Mouse (Mus musculus): Measurements from ENCODE around the gene 1700025C18Rik. TPM values are rescaled to one million over a fixed set of nuclear protein-coding genes. Genes with fewer than 3 reads are reported as not detected.
A peak's percentile ranks its signal among the peaks of the same experiment; 100 is the strongest.

Gene 1700025C18Rik
- total and polyA plus RNA-seq, 3 experiments: not detected

DNA sequence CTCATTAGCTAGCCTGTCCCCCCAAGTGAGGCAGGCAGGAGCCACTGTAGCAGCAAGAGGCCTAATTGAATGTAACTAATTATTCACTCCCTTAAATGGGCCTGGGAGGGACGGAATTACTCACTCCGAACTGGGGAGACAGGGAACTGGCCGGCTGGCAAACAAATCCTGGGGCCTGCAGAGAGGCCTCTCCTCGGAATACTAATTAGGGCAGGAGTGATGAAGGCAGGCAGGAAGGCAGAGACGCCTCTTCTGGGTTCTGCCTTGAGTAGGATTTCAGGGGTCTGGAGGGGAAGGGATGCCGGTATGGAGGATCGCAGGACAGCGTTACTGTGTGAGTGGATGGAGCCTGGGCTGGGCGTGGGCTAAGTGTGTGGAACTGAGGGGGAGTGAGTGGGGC lies 13.5 kb downstream of the 1700025C18Rik start:
- no peak for ATAC-seq (ENCODE audit: extremely low read depth, insufficient number of reproducible peaks, low FRiP score, poor library complexity, severe bottlenecking)
- Histone ChIP-seq H3K27me3 (ENCODE audit: insufficient read depth, low read length) (peaks cover 3% of the 10 kb centered on the region; the same call in 1 of the 2 replicates), H3K4me3 (ENCODE audit: low read depth, low read length) (no peak overlapping the region), H3K9me3 (replicated peaks) (no peaks in the 10 kb centered on the region), H3K4me1 (ENCODE audit: insufficient read depth, low read depth, low read length) (no peaks in the 10 kb centered on the region), H3K36me3 (replicated peaks) (no peaks in the 10 kb centered on the region)
- no peak for DNase-seq (ENCODE audit: low spot score)
- TF ChIP-seq GATA2 (IDR thresholded peaks at IDR 0.05; ENCODE audit: borderline replicate concordance, low read depth, low read length) (no peak), POLR2AphosphoS5 (IDR thresholded peaks at IDR 0.05; ENCODE audit: insufficient replicate concordance, low read depth, low read length) (no peak), GATA1 (IDR thresholded peaks at IDR 0.05; ENCODE audit: borderline replicate concordance, low read length) (no peak), CTCF (IDR thresholded peaks at IDR 0.05; ENCODE audit: low read depth, low read length) (no peak), TAL1 (conservative IDR thresholded peaks at IDR 0.05; ENCODE audit: low read depth, low read length) (no peak)

- no peaks in the 10 kb centered on the region for H3K4me1 ChIP-seq (ENCODE audit: insufficient read depth, low read depth, low read length)
- no peaks in the 10 kb centered on the region for H3K36me3 ChIP-seq (replicated peaks)
- ATAC-seq (ENCODE audit: extremely low read depth, insufficient number of reproducible peaks, low FRiP score, poor library complexity, severe bottlenecking): peak; percentile 65
- peak; percentile 88 for TF ChIP-seq CTCF (IDR thresholded peaks at IDR 0.05; ENCODE audit: low read depth, low read length)
- TF ChIP-seq TAL1 (conservative IDR thresholded peaks at IDR 0.05; ENCODE audit: low read depth, low read length): no peak
- TF ChIP-seq POLR2AphosphoS5 (IDR thresholded peaks at IDR 0.05; ENCODE audit: insufficient replicate concordance, low read depth, low read length): no peak
- TF ChIP-seq GATA2 (IDR thresholded peaks at IDR 0.05; ENCODE audit: borderline replicate concordance, low read depth, low read length): no peak
- TF ChIP-seq GATA1 (IDR thresholded peaks at IDR 0.05; ENCODE audit: borderline replicate concordance, low read length): no peak
- H3K4me3 ChIP-seq (ENCODE audit: low read depth, low read length): no peak overlapping the region
- DNase-seq (ENCODE audit: low spot score): peak; percentile 73
- no peaks in the 10 kb centered on the region for H3K9me3 ChIP-seq (replicated peaks)
- H3K27me3 ChIP-seq (ENCODE audit: insufficient read depth, low read length): peaks cover 6% of the 10 kb centered on the region; the same call in 1 of the 2 replicates
These were observed 15.6 kb downstream of the 1700025C18Rik start for GRCm38 (mm10) chr2:165074937-165075336.

DNA sequence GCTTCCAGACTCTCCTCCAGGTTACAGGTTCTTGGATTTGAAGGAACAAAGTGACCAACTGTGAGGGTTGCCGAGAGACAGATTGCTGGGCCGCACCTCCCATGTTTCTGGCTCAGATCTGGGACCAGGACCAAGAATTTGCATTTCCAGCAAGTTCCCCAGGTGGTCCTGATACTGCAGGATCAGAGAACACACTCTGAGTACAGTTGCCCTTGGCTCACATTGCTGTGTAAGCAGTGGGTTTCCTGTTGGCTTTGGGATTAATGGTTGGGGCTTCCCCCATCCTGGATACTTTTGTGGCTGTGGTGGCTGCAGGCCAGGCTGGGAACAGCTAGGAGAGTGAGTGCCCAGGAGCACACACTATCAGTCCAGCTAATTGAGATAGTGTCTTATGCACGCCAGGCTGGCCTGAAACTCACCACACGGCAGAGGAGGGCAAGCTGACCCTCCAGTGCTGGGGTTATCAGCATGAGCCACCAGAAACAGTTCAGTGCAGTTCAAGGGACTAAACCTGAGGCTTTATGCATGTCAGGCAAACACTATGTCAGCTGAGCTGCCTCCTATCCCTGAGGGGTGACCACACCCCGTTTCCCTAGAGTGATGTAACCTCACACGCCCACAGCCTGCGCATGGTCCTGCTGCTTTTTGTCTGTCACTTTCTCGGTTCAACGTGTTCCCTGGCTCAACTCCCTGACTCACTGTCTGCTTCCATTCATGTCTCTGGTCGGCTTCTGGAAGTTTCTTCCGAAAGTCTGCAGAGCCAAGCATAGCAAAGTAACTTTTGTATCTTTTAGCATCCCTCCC lies 16.3 kb downstream of the 1700025C18Rik start:
- ATAC-seq (ENCODE audit: extremely low read depth, insufficient number of reproducible peaks, low FRiP score, poor library complexity, severe bottlenecking) (no peak), DNase-seq (ENCODE audit: low spot score) (no peak)
- H3K4me3 ChIP-seq (ENCODE audit: low read depth, low read length): no peak overlapping the region
- no peaks in the 10 kb centered on the region for H3K36me3 ChIP-seq (replicated peaks)
- H3K4me1 ChIP-seq (ENCODE audit: insufficient read depth, low read depth, low read length): no peaks in the 10 kb centered on the region
- TF ChIP-seq TAL1 (conservative IDR thresholded peaks at IDR 0.05; ENCODE audit: low read depth, low read length): no peak
- TF ChIP-seq CTCF (IDR thresholded peaks at IDR 0.05; ENCODE audit: low read depth, low read length): no peak
- no peaks in the 10 kb centered on the region for H3K9me3 ChIP-seq (replicated peaks)
- peaks cover 6% of the 10 kb centered on the region; the same call in 1 of the 2 replicates for H3K27me3 ChIP-seq (ENCODE audit: insufficient read depth, low read length)

DNA sequence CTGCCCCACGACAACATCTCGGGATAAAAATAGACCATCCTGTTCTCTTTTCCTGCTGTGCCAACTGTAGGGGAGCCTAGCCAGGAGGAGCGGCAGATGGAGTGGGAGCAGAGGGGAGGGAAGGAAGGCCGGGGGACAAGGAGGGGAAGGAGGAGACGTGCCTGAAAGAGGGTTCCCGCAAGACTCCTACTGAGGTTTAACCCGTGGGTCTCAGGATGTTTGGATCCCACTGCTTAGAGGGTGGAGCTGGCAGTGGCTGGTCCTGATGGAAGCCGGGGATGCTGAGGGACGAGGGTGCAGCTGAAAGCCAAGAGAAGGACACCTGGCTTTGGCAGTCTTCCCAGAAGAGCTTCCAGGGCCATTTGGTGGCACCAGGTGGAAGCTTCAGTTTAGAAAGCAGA lies 17.2 kb downstream of the 1700025C18Rik start:
- Histone ChIP-seq H3K4me1 (ENCODE audit: insufficient read depth, low read depth, low read length) (no peaks in the 10 kb centered on the region), H3K27me3 (ENCODE audit: insufficient read depth, low read length) (peaks cover 6% of the 10 kb centered on the region; the same call in 1 of the 2 replicates), H3K4me3 (ENCODE audit: low read depth, low read length) (no peak overlapping the region), H3K9me3 (replicated peaks) (no peaks in the 10 kb centered on the region), H3K36me3 (replicated peaks) (no peaks in the 10 kb centered on the region)
- DNase-seq (ENCODE audit: low spot score): no peak
- ATAC-seq (ENCODE audit: extremely low read depth, insufficient number of reproducible peaks, low FRiP score, poor library complexity, severe bottlenecking): no peak
- TF ChIP-seq GATA2 (IDR thresholded peaks at IDR 0.05; ENCODE audit: borderline replicate concordance, low read depth, low read length) (no peak), CTCF (IDR thresholded peaks at IDR 0.05; ENCODE audit: low read depth, low read length) (no peak), TAL1 (conservative IDR thresholded peaks at IDR 0.05; ENCODE audit: low read depth, low read length) (no peak), GATA1 (IDR thresholded peaks at IDR 0.05; ENCODE audit: borderline replicate concordance, low read length) (no peak), POLR2AphosphoS5 (IDR thresholded peaks at IDR 0.05; ENCODE audit: insufficient replicate concordance, low read depth, low read length) (no peak)

GRCm38 (mm10) chr2:165070096-165070816 lies 20.3 kb downstream of the 1700025C18Rik start:
- Histone ChIP-seq H3K4me3 (ENCODE audit: low read depth, low read length) (no peak overlapping the region), H3K36me3 (replicated peaks) (no peaks in the 10 kb centered on the region), H3K9me3 (replicated peaks) (no peaks in the 10 kb centered on the region), H3K27me3 (ENCODE audit: insufficient read depth, low read length) (peaks cover 6% of the 10 kb centered on the region; the same call in 1 of the 2 replicates), H3K4me1 (ENCODE audit: insufficient read depth, low read depth, low read length) (no peaks in the 10 kb centered on the region)
- ATAC-seq (ENCODE audit: extremely low read depth, insufficient number of reproducible peaks, low FRiP score, poor library complexity, severe bottlenecking) (no peak), DNase-seq (ENCODE audit: low spot score) (no peak)
- TF ChIP-seq CTCF (IDR thresholded peaks at IDR 0.05; ENCODE audit: low read depth, low read length): 0 out of 2 replicates have a peak, but pooled peaks have one; percentile 21
- no peak for TF ChIP-seq GATA1 (IDR thresholded peaks at IDR 0.05; ENCODE audit: borderline replicate concordance, low read length)
- TF ChIP-seq POLR2AphosphoS5 (IDR thresholded peaks at IDR 0.05; ENCODE audit: insufficient replicate concordance, low read depth, low read length): no peak

DNA sequence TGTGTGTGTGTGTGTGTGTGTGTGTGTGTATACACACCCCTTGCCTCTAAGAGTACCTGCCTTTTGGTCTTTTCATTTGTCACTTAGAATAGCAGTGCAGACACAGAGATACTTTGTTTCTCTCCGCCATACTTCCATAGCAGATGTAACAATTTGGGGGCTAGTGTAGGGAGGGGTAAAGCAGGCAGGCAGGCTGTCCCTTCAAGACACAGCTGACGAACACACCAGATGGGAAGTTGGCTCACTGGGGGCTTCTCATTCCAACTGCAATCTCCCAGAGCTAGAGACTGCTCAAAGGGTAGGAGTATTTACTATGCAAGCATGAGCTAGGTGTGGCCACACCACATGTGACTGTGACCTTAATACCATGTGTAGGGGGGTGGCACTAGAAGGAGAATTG lies 21.7 kb downstream of the 1700025C18Rik start:
- Histone ChIP-seq H3K9me3 (replicated peaks) (no peaks in the 10 kb centered on the region), H3K4me3 (ENCODE audit: low read depth, low read length) (no peak overlapping the region), H3K27me3 (ENCODE audit: insufficient read depth, low read length) (peaks cover 6% of the 10 kb centered on the region; the same call in 1 of the 2 replicates), H3K36me3 (replicated peaks) (no peaks in the 10 kb centered on the region), H3K4me1 (ENCODE audit: insufficient read depth, low read depth, low read length) (no peaks in the 10 kb centered on the region)
- no peak for DNase-seq (ENCODE audit: low spot score)
- TF ChIP-seq CTCF (IDR thresholded peaks at IDR 0.05; ENCODE audit: low read depth, low read length): no peak
- no peak for TF ChIP-seq TAL1 (conservative IDR thresholded peaks at IDR 0.05; ENCODE audit: low read depth, low read length)
- no peak for TF ChIP-seq GATA2 (IDR thresholded peaks at IDR 0.05; ENCODE audit: borderline replicate concordance, low read depth, low read length)
- TF ChIP-seq GATA1 (IDR thresholded peaks at IDR 0.05; ENCODE audit: borderline replicate concordance, low read length): no peak
- no peak for TF ChIP-seq POLR2AphosphoS5 (IDR thresholded peaks at IDR 0.05; ENCODE audit: insufficient replicate concordance, low read depth, low read length)
- no peak for ATAC-seq (ENCODE audit: extremely low read depth, insufficient number of reproducible peaks, low FRiP score, poor library complexity, severe bottlenecking)
